Comparison of ENCODE assay signal across 11 mouse cellular contexts in the genomic region with DNA sequence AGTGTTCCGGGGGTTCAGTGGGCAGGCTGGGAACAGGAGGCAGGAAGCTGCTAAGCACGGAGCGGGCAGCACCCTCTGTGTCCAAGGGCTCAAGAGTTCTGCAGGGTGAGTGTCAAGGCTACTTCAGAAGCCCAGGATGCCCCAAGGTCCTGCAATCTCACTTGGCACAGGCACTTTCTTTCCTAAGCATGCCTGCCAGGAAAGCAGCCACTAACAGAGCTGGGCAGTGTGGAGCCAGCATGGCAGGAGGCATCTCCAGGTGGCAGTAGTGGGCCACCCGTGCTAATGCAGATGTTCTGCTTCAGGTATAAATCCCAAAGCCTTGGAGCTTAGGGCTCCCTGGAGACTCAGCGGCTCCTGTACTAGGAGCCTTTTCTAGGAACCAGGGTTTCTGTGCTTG. TPM values are rescaled to one million over a fixed set of nuclear protein-coding genes. Genes with fewer than 3 reads are reported as not detected.
A peak's percentile ranks its signal among the peaks of the same experiment; 100 is the strongest.
DNase-seq lines count a peak whose midpoint lies in the region; ATAC-seq and TF ChIP-seq lines count a peak whose summit lies in the region.
"Had no signal": no experiment of that assay in that cellular context is flagged by ENCODE, and none has a peak within 500 bp of the region (broad histone marks: within the 10 kb centered on the region; RNA-seq: fewer than 3 reads in every experiment).

No protein-coding gene starts in this region.

- H3K9ac ChIP-seq in liver, adult 2 months (ENCODE audit: low read depth, low read length), result no peak overlapping the region
- H3K9ac ChIP-seq in liver, embryonic 11.5 days (ENCODE audit: low read depth, low read length), result no peak overlapping the region
- no peak overlapping the region for H3K9ac ChIP-seq in forebrain, embryonic 15.5 days (replicated peaks)
- H3K9ac ChIP-seq: lung, embryonic 15.5 days; neural tube, embryonic 15.5 days had no signal

- H3K4me2 ChIP-seq in liver, embryonic 11.5 days, result no peak overlapping the region
- H3K4me2 ChIP-seq in forebrain, embryonic 15.5 days (replicated peaks), result no peak overlapping the region
- H3K4me2 ChIP-seq: lung, embryonic 15.5 days; neural tube, embryonic 15.5 days had no signal

- H3K27me3 ChIP-seq in liver, adult 2 months (ENCODE audit: control insufficient read depth, insufficient read depth, low read length), result no peaks in the 10 kb centered on the region
- no peaks in the 10 kb centered on the region for H3K27me3 ChIP-seq in liver, embryonic 11.5 days (replicated peaks; ENCODE audit: control insufficient read depth, insufficient read depth, low read length)
- no peaks in the 10 kb centered on the region for H3K27me3 ChIP-seq in forebrain, embryonic 15.5 days
- H3K27me3 ChIP-seq: lung, embryonic 15.5 days; neural tube, embryonic 15.5 days had no signal

- TF ChIP-seq POLR2A in liver, adult 2 months (IDR thresholded peaks at IDR 0.05; ENCODE audit: extremely low read depth, insufficient read depth, low read length), result no peak
- TF ChIP-seq POLR2A in brain, embryonic 14.5 days (IDR thresholded peaks at IDR 0.05; ENCODE audit: borderline replicate concordance, extremely low read depth, insufficient read depth, insufficient read length, poor library complexity, severe bottlenecking), result no peak

- no peak for DNase-seq in liver, adult 2 months (ENCODE audit: extremely low read depth, low read depth, low spot score)
- DNase-seq in liver, embryonic 11.5 days (ENCODE audit: low spot score), result no peak
- peak; percentile 62 for DNase-seq in NIH3T3 (ENCODE audit: low read depth)
- DNase-seq in brain, embryonic 14.5 days (ENCODE audit: low read depth), result no peak
- peak; percentile 80 for DNase-seq in lung, postnatal 36 days
- DNase-seq in gastrocnemius, postnatal 10 days, result no peak
- DNase-seq: thymus, adult 18-20 months had no signal

- no peaks in the 10 kb centered on the region for H3K4me1 ChIP-seq in liver, adult 2 months (ENCODE audit: control insufficient read depth, insufficient read depth, low read length)
- H3K4me1 ChIP-seq in liver, embryonic 11.5 days (replicated peaks; ENCODE audit: control insufficient read depth, insufficient read depth, low read length), result peaks cover 11% of the 10 kb centered on the region
- H3K4me1 ChIP-seq in forebrain, embryonic 15.5 days, result peaks cover 29% of the 10 kb centered on the region

- H3K36me3 ChIP-seq in liver, adult 2 months (ENCODE audit: control insufficient read depth, insufficient read depth, low read length), result no peaks in the 10 kb centered on the region
- peaks cover 25% of the 10 kb centered on the region for H3K36me3 ChIP-seq in liver, embryonic 11.5 days (ENCODE audit: control insufficient read depth, insufficient read depth, low read length)
- H3K36me3 ChIP-seq in forebrain, embryonic 15.5 days, result peaks cover 23% of the 10 kb centered on the region

- peak; percentile 58 for TF ChIP-seq CTCF in liver, adult 2 months (IDR thresholded peaks at IDR 0.05; ENCODE audit: low read depth, low read length)
- peak; percentile 40; the same call in 1 of the 2 replicates for TF ChIP-seq CTCF in brain, embryonic 14.5 days (IDR thresholded peaks at IDR 0.05; ENCODE audit: borderline replicate concordance, extremely low read depth, insufficient read depth, insufficient read length)

- ATAC-seq in liver, embryonic 11.5 days (replicated peaks; ENCODE audit: low FRiP score), result no peak
- no peak for ATAC-seq in forebrain, embryonic 15.5 days (replicated peaks)

- no peaks in the 10 kb centered on the region for H3K79me2 ChIP-seq in liver, adult 2 months (ENCODE audit: control insufficient read depth, insufficient read depth, low read length)

- no peaks in the 10 kb centered on the region for H3K9me3 ChIP-seq in liver, embryonic 11.5 days (ENCODE audit: control insufficient read depth, low read length)
- no peaks in the 10 kb centered on the region for H3K9me3 ChIP-seq in forebrain, embryonic 15.5 days
- H3K9me3 ChIP-seq: lung, embryonic 15.5 days; neural tube, embryonic 15.5 days had no signal

- no peak overlapping the region for H3K4me3 ChIP-seq in liver, adult 2 months (ENCODE audit: insufficient read depth, low read depth, low read length)
- no peak overlapping the region for H3K4me3 ChIP-seq in liver, embryonic 11.5 days (ENCODE audit: low read depth, low read length)
- no peak overlapping the region for H3K4me3 ChIP-seq in forebrain, embryonic 15.5 days
- H3K4me3 ChIP-seq: erythroblast, embryonic 14.5 days; lung, embryonic 15.5 days; neural tube, embryonic 15.5 days had no signal

- WGBS in liver, adult 2 months, result 85% methylated on average over 5 of the region's 5 CpGs
- WGBS in liver, embryonic 11.5 days, result 87% methylated on average over 5 of the region's 5 CpGs
- WGBS in forebrain, embryonic 15.5 days, result 88% methylated on average over 5 of the region's 5 CpGs

- no peak overlapping the region for H3K27ac ChIP-seq in liver, adult 2 months (replicated peaks; ENCODE audit: insufficient read depth, low read depth, low read length)
- no peak overlapping the region for H3K27ac ChIP-seq in liver, embryonic 11.5 days (ENCODE audit: low read depth, low read length)
- H3K27ac ChIP-seq in forebrain, embryonic 15.5 days (replicated peaks), result no peak overlapping the region
- H3K27ac ChIP-seq: lung, embryonic 15.5 days; neural tube, embryonic 15.5 days had no signal

RNA-seq across cellular contexts. Expression of a gene that starts 31.6 kb away (rescaled TPM):
- 15.2 and 21.1 TPM in 2 replicates for total RNA-seq in liver, adult 2 months (2014; rRNA removed)
- 54.9 and 58.6 TPM in 2 replicates for polyA plus RNA-seq in liver, adult 2 months (2012; rRNA removed)
- polyA plus RNA-seq in liver, embryonic 11.5 days (2014; fragmentation: Nextera tagmentation; extraction: Ambion mirVana), result 55.0 and 62.1 TPM in 2 replicates
- polyA plus RNA-seq in brain, embryonic 14.5 days (2012; rRNA removed), result 34.5 and 39.5 TPM in 2 replicates
- 64.9 and 66.6 TPM in 2 replicates for polyA plus RNA-seq in forebrain, embryonic 15.5 days (2015; fragmentation: Nextera tagmentation; extraction: Ambion mirVana)
- total RNA-seq in gastrocnemius, postnatal 10 days (2021), result 10 to 100 TPM; 34.5 to 42.6 TPM

RNA-seq across cellular contexts. Expression of a gene that starts 34.4 kb away (rescaled TPM):
- total RNA-seq in liver, adult 2 months (2014; rRNA removed), result 2.5 and 3.4 TPM in 2 replicates
- 5.9 and 9.5 TPM in 2 replicates for polyA plus RNA-seq in liver, adult 2 months (2012; rRNA removed)
- polyA plus RNA-seq in liver, embryonic 11.5 days (2014; fragmentation: Nextera tagmentation; extraction: Ambion mirVana), result 28.1 and 33.5 TPM in 2 replicates
- 78.2 and 82.1 TPM in 2 replicates for polyA plus RNA-seq in brain, embryonic 14.5 days (2012; rRNA removed)
- 25.9 and 26.6 TPM in 2 replicates for polyA plus RNA-seq in forebrain, embryonic 15.5 days (2015; fragmentation: Nextera tagmentation; extraction: Ambion mirVana)
- total RNA-seq in gastrocnemius, postnatal 10 days (2021), result 10 to 100 TPM; 24.5 to 40.3 TPM

RNA-seq across cellular contexts. Expression of a gene that starts 42.2 kb away (rescaled TPM):
- total RNA-seq in liver, adult 2 months (2014; rRNA removed), result 1.8 and 3.2 TPM in 2 replicates
- polyA plus RNA-seq in liver, adult 2 months (2012; rRNA removed), result 2.7 and 4.9 TPM in 2 replicates
- polyA plus RNA-seq in liver, embryonic 11.5 days (2014; fragmentation: Nextera tagmentation; extraction: Ambion mirVana), result 4.1 and 4.5 TPM in 2 replicates
- 19.7 and 20.4 TPM in 2 replicates for polyA plus RNA-seq in brain, embryonic 14.5 days (2012; rRNA removed)
- polyA plus RNA-seq in forebrain, embryonic 15.5 days (2015; fragmentation: Nextera tagmentation; extraction: Ambion mirVana), result 8.6 and 9.0 TPM in 2 replicates
- total RNA-seq in gastrocnemius, postnatal 10 days (2021), result 1 to 10 TPM; 7.4 to 8.5 TPM
- polyA plus RNA-seq: erythroblast, embryonic 14.5 days had no signal

Comparison
In these comparisons a context has a peak if more than half of its experiments do, and no peak if none do; other contexts are left out.
1. DNase-seq: peak in NIH3T3 (single experiment) and lung, postnatal 36 days (single experiment); none in liver, adult 2 months (single experiment), liver, embryonic 11.5 days (single experiment), brain, embryonic 14.5 days (single experiment) and gastrocnemius, postnatal 10 days (single experiment).